Mouse (Mus musculus): ENCODE results near the gene Cd177. TPM values are rescaled to one million over a fixed set of nuclear protein-coding genes. Genes with fewer than 3 reads are reported as not detected.
"Not testable (repeated sequence)": the region's sequence is repeated elsewhere in the genome, so short reads cannot be mapped to it uniquely, and the experiment has no call there.

Cd177 gene
- total and polyA plus RNA-seq, 3 experiments: 0.03 TPM; not detected in 2

DNA sequence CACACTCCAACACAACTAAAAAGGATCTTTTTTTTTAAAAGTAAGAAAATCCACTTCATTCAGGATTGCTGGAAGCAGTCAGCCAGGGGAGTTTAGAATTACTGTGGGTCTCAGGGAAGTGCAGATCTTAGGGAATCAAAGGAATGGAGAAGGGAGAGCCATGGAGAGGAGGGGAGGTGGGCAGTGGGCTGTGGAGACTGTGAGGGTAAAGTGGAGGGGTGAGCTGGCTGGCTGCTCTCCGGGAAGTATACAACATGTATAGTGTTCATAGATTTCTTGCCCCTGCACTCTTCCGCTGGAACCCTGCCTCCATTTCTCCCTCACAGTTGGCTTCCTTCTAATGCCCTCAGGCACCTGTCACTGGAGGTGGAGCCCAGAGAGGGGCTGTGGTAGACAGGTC, 8.5 kb downstream of the Cd177 start:
- Histone ChIP-seq H3K4me3 (ENCODE audit: low read depth, low read length) (no peak overlapping the region), H3K27me3 (ENCODE audit: insufficient read depth, low read length) (peaks cover 4% of the 10 kb centered on the region; the same call in 1 of the 2 replicates), H3K4me1 (ENCODE audit: insufficient read depth, low read depth, low read length) (no peaks in the 10 kb centered on the region), H3K9me3 (replicated peaks) (no peaks in the 10 kb centered on the region), H3K36me3 (replicated peaks) (no peaks in the 10 kb centered on the region)
- TF ChIP-seq POLR2AphosphoS5 (IDR thresholded peaks at IDR 0.05; ENCODE audit: insufficient replicate concordance, low read depth, low read length) (no peak), TAL1 (conservative IDR thresholded peaks at IDR 0.05; ENCODE audit: low read depth, low read length) (no peak), CTCF (IDR thresholded peaks at IDR 0.05; ENCODE audit: low read depth, low read length) (no peak), GATA1 (IDR thresholded peaks at IDR 0.05; ENCODE audit: borderline replicate concordance, low read length) (no peak), GATA2 (IDR thresholded peaks at IDR 0.05; ENCODE audit: borderline replicate concordance, low read depth, low read length) (no peak)
- no peak for ATAC-seq (ENCODE audit: extremely low read depth, insufficient number of reproducible peaks, low FRiP score, poor library complexity, severe bottlenecking)
- no peak for DNase-seq (ENCODE audit: low spot score)

GRCm38 (mm10) chr7:24750695-24751094, 9.4 kb downstream of the Cd177 start:
- H3K4me3 ChIP-seq (ENCODE audit: low read depth, low read length): no peak overlapping the region
- TF ChIP-seq POLR2AphosphoS5 (IDR thresholded peaks at IDR 0.05; ENCODE audit: insufficient replicate concordance, low read depth, low read length): no peak
- TF ChIP-seq GATA1 (IDR thresholded peaks at IDR 0.05; ENCODE audit: borderline replicate concordance, low read length): no peak
- no peak for TF ChIP-seq CTCF (IDR thresholded peaks at IDR 0.05; ENCODE audit: low read depth, low read length)
- no peak for TF ChIP-seq TAL1 (conservative IDR thresholded peaks at IDR 0.05; ENCODE audit: low read depth, low read length)
- TF ChIP-seq GATA2 (IDR thresholded peaks at IDR 0.05; ENCODE audit: borderline replicate concordance, low read depth, low read length): no peak
- DNase-seq (ENCODE audit: low spot score): no peak
- no peak for ATAC-seq (ENCODE audit: extremely low read depth, insufficient number of reproducible peaks, low FRiP score, poor library complexity, severe bottlenecking)
- H3K4me1 ChIP-seq (ENCODE audit: insufficient read depth, low read depth, low read length): no peaks in the 10 kb centered on the region
- no peaks in the 10 kb centered on the region for H3K36me3 ChIP-seq (replicated peaks)
- H3K9me3 ChIP-seq (replicated peaks): no peaks in the 10 kb centered on the region
- peaks cover 4% of the 10 kb centered on the region; the same call in 1 of the 2 replicates for H3K27me3 ChIP-seq (ENCODE audit: insufficient read depth, low read length)

GRCm38 (mm10) chr7:24735970-24736670, 24.0 kb downstream of the Cd177 start:
- Histone ChIP-seq H3K4me1 (ENCODE audit: insufficient read depth, low read depth, low read length) (no peaks in the 10 kb centered on the region), H3K36me3 (replicated peaks) (no peaks in the 10 kb centered on the region), H3K27me3 (ENCODE audit: insufficient read depth, low read length) (no peaks in the 10 kb centered on the region), H3K9me3 (replicated peaks) (no peaks in the 10 kb centered on the region), H3K4me3 (ENCODE audit: low read depth, low read length) (no peak overlapping the region)
- TF ChIP-seq CTCF (IDR thresholded peaks at IDR 0.05; ENCODE audit: low read depth, low read length): no peak
- DNase-seq (ENCODE audit: low spot score): no peak
- no peak for ATAC-seq (ENCODE audit: extremely low read depth, insufficient number of reproducible peaks, low FRiP score, poor library complexity, severe bottlenecking)

DNA sequence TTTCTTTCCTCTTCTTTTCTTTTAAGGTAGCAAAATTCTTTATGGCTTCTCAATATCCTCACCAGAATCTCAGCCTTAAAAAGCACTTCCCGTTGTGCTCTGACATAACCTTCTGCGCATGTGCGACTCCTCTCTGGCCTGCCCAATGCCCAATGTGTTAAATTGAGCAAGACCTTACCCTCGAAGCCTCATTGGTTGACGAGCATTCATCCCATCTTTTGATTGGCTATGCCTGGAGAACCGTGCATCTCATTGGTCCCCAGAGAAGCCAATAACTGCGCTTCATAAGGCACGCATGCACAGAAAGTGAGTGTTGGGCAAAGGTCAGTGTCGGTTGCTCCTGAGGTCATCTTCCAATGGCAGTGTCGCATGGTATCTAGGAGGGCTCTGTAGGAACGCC, 33.3 kb downstream of the Cd177 start, which contains the start of gene Gm4763:
Gene Gm4763, minus strand, starts transcription at position 101 of the 400 bp plus-strand sequence.
- H3K36me3 ChIP-seq (replicated peaks); ATAC-seq (ENCODE audit: extremely low read depth, insufficient number of reproducible peaks, low FRiP score, poor library complexity, severe bottlenecking); H3K27me3 ChIP-seq (ENCODE audit: insufficient read depth, low read length); H3K4me3 ChIP-seq (ENCODE audit: low read depth, low read length); H3K9me3 ChIP-seq (replicated peaks); H3K4me1 ChIP-seq (ENCODE audit: insufficient read depth, low read depth, low read length); DNase-seq (ENCODE audit: low spot score): not testable (repeated sequence)

DNA sequence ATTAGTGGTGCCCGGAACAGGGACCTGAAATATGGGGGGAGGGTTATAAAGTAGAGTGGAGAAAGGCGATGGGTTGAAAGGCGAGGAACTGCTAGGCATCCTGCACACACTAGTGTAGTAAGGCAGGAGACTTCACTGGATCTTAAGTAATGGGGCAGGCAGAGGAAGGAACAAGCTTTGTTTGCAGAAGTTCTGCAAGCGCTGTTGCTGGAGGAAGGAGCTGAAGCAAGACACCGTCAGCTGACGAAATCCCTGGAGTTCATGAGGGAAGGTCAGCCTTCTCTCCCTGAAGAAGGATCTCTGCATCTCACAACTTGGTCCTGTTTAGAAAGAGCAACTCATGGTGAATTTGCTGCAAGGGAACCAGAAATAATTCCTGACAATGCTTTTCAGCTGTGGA, 45.1 kb downstream of the Cd177 start:
- no peaks in the 10 kb centered on the region for H3K36me3 ChIP-seq (replicated peaks)
- H3K9me3 ChIP-seq (replicated peaks): no peaks in the 10 kb centered on the region
- no peak overlapping the region for H3K4me3 ChIP-seq (ENCODE audit: low read depth, low read length)
- no peak for ATAC-seq (ENCODE audit: extremely low read depth, insufficient number of reproducible peaks, low FRiP score, poor library complexity, severe bottlenecking)
- H3K4me1 ChIP-seq (ENCODE audit: insufficient read depth, low read depth, low read length): no peaks in the 10 kb centered on the region
- no peak for DNase-seq (ENCODE audit: low spot score)
- no peaks in the 10 kb centered on the region for H3K27me3 ChIP-seq (ENCODE audit: insufficient read depth, low read length)
- TF ChIP-seq GATA2 (IDR thresholded peaks at IDR 0.05; ENCODE audit: borderline replicate concordance, low read depth, low read length): no peak
- TF ChIP-seq CTCF (IDR thresholded peaks at IDR 0.05; ENCODE audit: low read depth, low read length): no peak
- no peak for TF ChIP-seq POLR2AphosphoS5 (IDR thresholded peaks at IDR 0.05; ENCODE audit: insufficient replicate concordance, low read depth, low read length)
- no peak for TF ChIP-seq GATA1 (IDR thresholded peaks at IDR 0.05; ENCODE audit: borderline replicate concordance, low read length)
- no peak for TF ChIP-seq TAL1 (conservative IDR thresholded peaks at IDR 0.05; ENCODE audit: low read depth, low read length)

DNA sequence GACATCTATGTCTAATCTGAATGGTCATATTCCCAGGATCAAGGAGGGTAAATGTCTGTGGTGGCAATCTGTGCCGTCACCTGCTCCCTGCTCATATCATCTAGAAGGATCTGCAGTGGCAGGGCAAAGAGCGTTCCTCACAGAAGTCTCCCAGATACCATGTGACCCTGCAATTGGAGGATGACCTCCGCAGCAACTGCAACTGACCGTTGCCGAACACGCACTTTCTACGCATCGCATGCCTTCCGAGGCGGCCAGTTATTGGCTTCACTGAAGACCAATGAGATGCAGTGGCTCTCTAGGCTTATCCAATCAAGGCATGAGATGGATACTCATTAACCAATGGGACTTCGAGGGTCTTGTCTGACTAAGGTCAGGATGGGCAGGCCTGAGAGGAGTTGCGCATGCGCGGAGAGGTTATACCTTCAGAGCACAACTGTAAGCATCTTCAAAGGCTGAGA, 51.2 kb downstream of the Cd177 start, which contains the start of gene BC049730:
Gene BC049730, plus strand, starts transcription at position 411 of the 461 bp plus-strand sequence.
- no peaks in the 10 kb centered on the region for H3K36me3 ChIP-seq (replicated peaks)
- DNase-seq (ENCODE audit: low spot score) (no peak), ATAC-seq (ENCODE audit: extremely low read depth, insufficient number of reproducible peaks, low FRiP score, poor library complexity, severe bottlenecking) (no peak)
- H3K4me1 ChIP-seq (ENCODE audit: insufficient read depth, low read depth, low read length): no peaks in the 10 kb centered on the region
- H3K27me3 ChIP-seq (ENCODE audit: insufficient read depth, low read length): 0 out of 2 replicates have a peak, but pooled peaks cover 4% of the 10 kb centered on the region
- TF ChIP-seq POLR2AphosphoS5 (IDR thresholded peaks at IDR 0.05; ENCODE audit: insufficient replicate concordance, low read depth, low read length): no peak
- TF ChIP-seq CTCF (IDR thresholded peaks at IDR 0.05; ENCODE audit: low read depth, low read length): no peak
- TF ChIP-seq GATA2 (IDR thresholded peaks at IDR 0.05; ENCODE audit: borderline replicate concordance, low read depth, low read length): no peak
- no peak for TF ChIP-seq GATA1 (IDR thresholded peaks at IDR 0.05; ENCODE audit: borderline replicate concordance, low read length)
- TF ChIP-seq TAL1 (conservative IDR thresholded peaks at IDR 0.05; ENCODE audit: low read depth, low read length): no peak
- H3K9me3 ChIP-seq (replicated peaks): no peaks in the 10 kb centered on the region
- no peak within 1 kb of the TSS for H3K4me3 ChIP-seq (ENCODE audit: low read depth, low read length)

DNA sequence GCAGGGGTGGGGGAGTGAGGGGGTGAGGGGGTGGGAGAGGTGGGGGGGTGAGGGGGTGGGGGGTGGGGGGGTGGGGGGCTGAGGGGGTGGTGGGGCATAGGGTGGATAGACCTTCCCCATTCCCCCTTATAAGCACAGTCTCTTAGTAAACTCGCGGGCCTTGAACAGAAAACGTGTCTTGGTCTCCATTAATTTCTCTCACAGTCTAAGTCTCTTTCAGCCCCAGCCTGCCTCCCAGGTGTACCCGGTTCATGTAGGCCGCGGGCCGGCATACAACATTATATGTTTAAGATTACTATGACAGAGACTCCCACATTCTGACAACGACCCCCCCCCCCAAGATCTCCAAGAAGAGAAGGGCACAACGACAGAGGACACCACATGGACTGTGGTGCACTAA, 57.3 kb downstream of the Cd177 start:
- not testable (repeated sequence) for H3K9me3 ChIP-seq (replicated peaks); DNase-seq (ENCODE audit: low spot score); H3K4me3 ChIP-seq (ENCODE audit: low read depth, low read length); H3K4me1 ChIP-seq (ENCODE audit: insufficient read depth, low read depth, low read length); H3K36me3 ChIP-seq (replicated peaks); H3K27me3 ChIP-seq (ENCODE audit: insufficient read depth, low read length); ATAC-seq (ENCODE audit: extremely low read depth, insufficient number of reproducible peaks, low FRiP score, poor library complexity, severe bottlenecking)

DNA sequence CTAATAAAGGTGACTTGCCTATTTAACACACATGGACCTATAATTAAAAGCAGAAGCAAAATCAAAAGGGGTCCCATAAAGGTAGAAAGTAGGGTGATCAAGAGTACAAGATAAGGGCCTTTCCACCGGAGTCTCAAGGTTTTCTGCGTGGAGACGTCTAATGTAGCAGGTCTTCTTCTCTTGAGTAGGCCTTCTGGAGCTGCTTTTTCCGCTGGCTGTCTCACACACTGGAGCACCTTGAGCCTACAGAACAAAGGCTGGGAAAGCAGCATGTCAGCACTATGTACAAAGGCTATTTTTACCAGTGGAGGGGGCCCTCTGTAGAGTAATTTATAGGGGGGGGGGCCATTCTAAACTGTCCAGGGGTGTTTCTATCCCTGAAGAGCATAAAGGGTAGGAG, 62.2 kb downstream of the Cd177 start:
- DNase-seq (ENCODE audit: low spot score): not testable (repeated sequence)

More for the DNA sequence above, 62.2 kb downstream of the Cd177 start:
- not testable (repeated sequence) for H3K36me3 ChIP-seq (replicated peaks); H3K9me3 ChIP-seq (replicated peaks); ATAC-seq (ENCODE audit: extremely low read depth, insufficient number of reproducible peaks, low FRiP score, poor library complexity, severe bottlenecking); H3K27me3 ChIP-seq (ENCODE audit: insufficient read depth, low read length); H3K4me3 ChIP-seq (ENCODE audit: low read depth, low read length); H3K4me1 ChIP-seq (ENCODE audit: insufficient read depth, low read depth, low read length)

All from G1E (cell line).